Mouse (Mus musculus) spleen, postnatal 10 days (tissue): ENCODE results near the gene Tcl1b1.
"Not testable (repeated sequence)": the region's sequence is repeated elsewhere in the genome, so short reads cannot be mapped to it uniquely, and the experiment has no call there.

Source experiments
- DNase-seq, 2 experiments: peaks; one replicate each; pipeline ENCODE4 v3.0.0; 2021 to 2022; ENCODE audit warnings: low spot score in 2 of 2

Gene Tcl1b1

GRCm38 (mm10) chr12:105159390-105159789 is at the start of gene Tcl1b1:
Tcl1b1 (plus strand) TSS chr12:105159690.
- no peak for DNase-seq

GRCm38 (mm10) chr12:105109812-105110211 is 49.7 kb upstream of the Tcl1b1 start:
- no peak for DNase-seq

- DNase-seq: no peak
These were observed 47.0 kb upstream of the Tcl1b1 start for GRCm38 (mm10) chr12:105112321-105112988.

GRCm38 (mm10) chr12:105116648-105117047 is 42.8 kb upstream of the Tcl1b1 start:
- DNase-seq: no peak

- DNase-seq: no peak
These were observed 34.1 kb upstream of the Tcl1b1 start for GRCm38 (mm10) chr12:105125362-105125761.

- no peak for DNase-seq
These were observed 33.0 kb upstream of the Tcl1b1 start for GRCm38 (mm10) chr12:105126516-105126915.

- no peak for DNase-seq
These were observed 31.9 kb upstream of the Tcl1b1 start for GRCm38 (mm10) chr12:105127607-105128006.

GRCm38 (mm10) chr12:105129494-105130205 is 29.8 kb upstream of the Tcl1b1 start:
- DNase-seq: not testable (repeated sequence)

- not testable (repeated sequence) for DNase-seq
These were observed 25.3 kb upstream of the Tcl1b1 start for GRCm38 (mm10) chr12:105134167-105134566.

- not testable (repeated sequence) for DNase-seq
These were observed 24.7 kb upstream of the Tcl1b1 start for GRCm38 (mm10) chr12:105134826-105135225.

- DNase-seq: not testable (repeated sequence)
These were observed 21.8 kb upstream of the Tcl1b1 start for GRCm38 (mm10) chr12:105137729-105138128.

GRCm38 (mm10) chr12:105143096-105143495 is 16.4 kb upstream of the Tcl1b1 start:
- DNase-seq: no peak

GRCm38 (mm10) chr12:105144928-105145327 is 14.6 kb upstream of the Tcl1b1 start:
- DNase-seq: not testable (repeated sequence)

GRCm38 (mm10) chr12:105145714-105146113 is 13.8 kb upstream of the Tcl1b1 start, which contains the start of gene Tcl1b2:
Tcl1b2 (plus strand) TSS chr12:105146014.
- DNase-seq: no peak

GRCm38 (mm10) chr12:105155286-105155685 is 4.2 kb upstream of the Tcl1b1 start:
- not testable (repeated sequence) for DNase-seq

- DNase-seq: no peak
These were observed 648 bp upstream of the Tcl1b1 start for GRCm38 (mm10) chr12:105158842-105159241.

- DNase-seq: no peak
These were observed 7.2 kb downstream of the Tcl1b1 start for GRCm38 (mm10) chr12:105166734-105167133.

- DNase-seq: no peak
These were observed 13.9 kb downstream of the Tcl1b1 start for GRCm38 (mm10) chr12:105173366-105173765.

- DNase-seq: peak; percentile 59 to 78
These were observed 14.8 kb downstream of the Tcl1b1 start for GRCm38 (mm10) chr12:105174318-105174717.

- DNase-seq: not testable (repeated sequence)
These were observed 16.6 kb downstream of the Tcl1b1 start, which contains the start of gene Tcl1b5 for GRCm38 (mm10) chr12:105176044-105176443. Tcl1b5 (plus strand) TSS chr12:105176344.

GRCm38 (mm10) chr12:105181040-105181644 is 21.7 kb downstream of the Tcl1b1 start:
- not testable (repeated sequence) for DNase-seq

- DNase-seq: peak in 1 of 2 experiments; percentile 34
These were observed 29.5 kb downstream of the Tcl1b1 start for GRCm38 (mm10) chr12:105188980-105189379.
